Mouse (Mus musculus): ENCODE results near the gene Cog5. TPM values are rescaled to one million over a fixed set of nuclear protein-coding genes. Genes with fewer than 3 reads are reported as not detected.

Cog5 gene
- 17.7 and 21.4 TPM in 2 replicates for polyA plus RNA-seq (2012; rRNA removed)

GRCm38 (mm10) chr12:31654197-31654964, at the start of gene Cog5, which contains the start of gene Dus4l:
Cog5 (plus strand) TSS chr12:31654869.
Dus4l (minus strand) TSS chr12:31654826.

GRCm38 (mm10) chr12:31634343-31635239, 20.1 kb upstream of the Cog5 start, which contains the start of gene Bcap29:
Bcap29 (minus strand) TSS chr12:31634658.

GRCm38 (mm10) chr12:31713600-31713999, 58.9 kb downstream of the Cog5 start, which contains the start of gene Gpr22:
Gpr22 (minus strand) TSS chr12:31713947.

GRCm38 (mm10) chr12:31949759-31950658, 295.3 kb downstream of the Cog5 start, which contains the start of gene Hbp1:
Hbp1 (minus strand) TSS chr12:31950535.

Other genes starting within 250 kb of the Cog5 start
- 2.9 and 7.0 TPM in 2 replicates for gene Cbll1, start 155.3 kb upstream of the Cog5 start, polyA plus RNA-seq (2012; rRNA removed)
- gene Slc26a4, start 94.9 kb upstream of the Cog5 start, polyA plus RNA-seq (2012; rRNA removed), result 0.12 and 0.24 TPM in 2 replicates
- 1.0 and 1.3 TPM in 2 replicates for gene Bcap29, start 20.2 kb upstream of the Cog5 start, polyA plus RNA-seq (2012; rRNA removed)
- gene Dus4l, start within 50 bp of the Cog5 start, polyA plus RNA-seq (2012; rRNA removed), result 1.2 and 5.2 TPM in 2 replicates
- gene Gpr22, start 59.1 kb downstream of the Cog5 start, polyA plus RNA-seq (2012; rRNA removed), result not detected in 2 replicates